8 mouse cellular contexts compared by ENCODE assay signal in the genomic region with DNA sequence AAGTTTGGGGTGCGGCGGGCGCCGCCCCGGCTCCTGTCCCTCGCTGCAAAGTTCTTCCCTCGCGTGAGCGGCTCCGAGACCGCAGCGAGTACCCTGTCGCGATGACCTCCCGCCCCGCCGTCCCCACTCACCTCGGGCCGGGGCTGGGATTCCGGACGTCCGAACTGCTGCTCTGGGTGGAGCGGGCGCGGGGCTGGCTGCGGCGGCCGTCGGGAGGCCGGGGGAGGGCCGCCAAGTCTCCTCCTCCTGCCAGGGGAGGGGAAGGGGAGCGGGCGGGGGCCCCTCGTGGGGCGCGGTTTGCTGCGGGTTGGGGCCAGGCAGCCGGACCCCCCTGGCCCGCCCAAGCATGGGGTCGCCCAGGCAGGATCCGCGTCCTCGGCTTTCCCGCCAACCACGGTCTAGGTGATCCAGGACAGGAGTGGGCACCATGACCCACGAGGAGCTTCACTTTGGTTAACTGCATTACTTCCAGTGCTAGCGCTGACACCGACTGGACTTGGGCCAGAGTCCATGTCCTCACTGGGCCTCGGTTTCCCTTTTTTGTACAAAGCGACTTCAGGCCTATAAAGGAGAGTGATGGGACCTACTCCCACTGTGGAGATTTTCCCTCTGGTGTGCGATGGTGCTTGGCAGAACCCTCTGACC. TPM values are rescaled to one million over a fixed set of nuclear protein-coding genes. Genes with fewer than 3 reads are reported as not detected.
DNase-seq lines count a peak whose midpoint lies in the region; ATAC-seq and TF ChIP-seq lines count a peak whose summit lies in the region.

A gene (minus strand): TSS at position 248 of the 645 bp plus-strand sequence.

- H3K9me3 ChIP-seq in kidney, postnatal 0 days (replicated peaks; ENCODE audit: low read length) = no peaks in the 10 kb centered on the region

- ATAC-seq in kidney, postnatal 0 days (replicated peaks; ENCODE audit: low FRiP score, low read depth) = peak; percentile 47

- no peak for TF ChIP-seq CTCF in brain, embryonic 14.5 days (IDR thresholded peaks at IDR 0.05; ENCODE audit: borderline replicate concordance, extremely low read depth, insufficient read depth, insufficient read length)
- TF ChIP-seq CTCF in kidney, postnatal 0 days (IDR thresholded peaks at IDR 0.05; ENCODE audit: low read depth) = no peak

- peak within 1 kb of the TSS; percentile 88 for H3K4me2 ChIP-seq in kidney, postnatal 0 days (ENCODE audit: low read length)

- H3K27ac ChIP-seq in kidney, postnatal 0 days = peak within 1 kb of the TSS; percentile 50; the same call in 1 of the 2 replicates

- peak within 1 kb of the TSS; percentile 56 for H3K4me3 ChIP-seq in kidney, postnatal 0 days (replicated peaks; ENCODE audit: low read depth, low read length)

- TF ChIP-seq POLR2A in brain, embryonic 14.5 days (IDR thresholded peaks at IDR 0.05; ENCODE audit: borderline replicate concordance, extremely low read depth, insufficient read depth, insufficient read length, poor library complexity, severe bottlenecking) = no peak

- H3K4me1 ChIP-seq in kidney, postnatal 0 days (replicated peaks; ENCODE audit: insufficient read depth, low read length) = peaks cover 28% of the 10 kb centered on the region

- H3K27me3 ChIP-seq in kidney, postnatal 0 days (ENCODE audit: insufficient read depth, low read length) = no peaks in the 10 kb centered on the region; the same call in 1 of the 2 replicates

- peak within 1 kb of the TSS; percentile 62 for H3K9ac ChIP-seq in kidney, postnatal 0 days (ENCODE audit: low read depth, low read length)

- H3K36me3 ChIP-seq in kidney, postnatal 0 days (ENCODE audit: insufficient read depth, low read length) = no peaks in the 10 kb centered on the region

- WGBS in kidney, postnatal 0 days = 2% methylated on average over 48 of the region's 51 CpGs

- peak; percentile 68 to 87 for DNase-seq in adrenal gland, adult (ENCODE audit: inconsistent age in 2 of 2, low spot score in 1 of 2)
- DNase-seq in adrenal gland, adult 8-10 months = no peak
- DNase-seq in brain, embryonic 14.5 days (ENCODE audit: low read depth) = peak; percentile 40
- DNase-seq in heart, adult 8-10 months (ENCODE audit: low spot score) = peak; percentile 37
- DNase-seq in kidney, postnatal 0 days (ENCODE audit: low spot score) = peak; percentile 54
- peak; percentile 50 for DNase-seq in lung, postnatal 36 days
- DNase-seq in testis, postnatal 14 days (ENCODE audit: low spot score) = peak; percentile 43
- DNase-seq in frontal cortex, postnatal 25 days (ENCODE audit: low spot score in 2 of 2) = no peak

RNA-seq across cellular contexts. Expression of the gene that starts here (rescaled TPM):
- 10 to 100 TPM in 2 of 4 experiments, 1 to 10 TPM in 2; 6.9 to 11.1 (median 8.6) TPM for total RNA-seq in adrenal gland, adult 8-10 months (2022)
- polyA plus RNA-seq in brain, embryonic 14.5 days (2012; rRNA removed) = 9.0 and 11.1 TPM in 2 replicates
- 1 to 10 TPM; 3.0 to 5.7 (median 4.4) TPM for total RNA-seq in heart, adult 8-10 months (2022)
- 17.5 and 20.0 TPM in 2 replicates for polyA plus RNA-seq in kidney, postnatal 0 days (2015; fragmentation: Nextera tagmentation; extraction: Ambion mirVana)

Comparison
In these comparisons a context has a peak if more than half of its experiments do, and no peak if none do; other contexts are left out.
1. DNase-seq: peak in adrenal gland, adult (2 of 2), brain, embryonic 14.5 days (single experiment), heart, adult 8-10 months (single experiment), kidney, postnatal 0 days (single experiment), lung, postnatal 36 days (single experiment) and testis, postnatal 14 days (single experiment); none in adrenal gland, adult 8-10 months (single experiment) and frontal cortex, postnatal 25 days (0 of 2).